Mouse (Mus musculus): ENCODE data around the gene Disc1. TPM values are rescaled to one million over a fixed set of nuclear protein-coding genes. Genes with fewer than 3 reads are reported as not detected.
A peak's percentile ranks its signal among the peaks of the same experiment; 100 is the strongest.

The Disc1 gene
- total and polyA plus RNA-seq, 3 experiments: 1.1 to 2.3 (median 2.2) TPM

DNA sequence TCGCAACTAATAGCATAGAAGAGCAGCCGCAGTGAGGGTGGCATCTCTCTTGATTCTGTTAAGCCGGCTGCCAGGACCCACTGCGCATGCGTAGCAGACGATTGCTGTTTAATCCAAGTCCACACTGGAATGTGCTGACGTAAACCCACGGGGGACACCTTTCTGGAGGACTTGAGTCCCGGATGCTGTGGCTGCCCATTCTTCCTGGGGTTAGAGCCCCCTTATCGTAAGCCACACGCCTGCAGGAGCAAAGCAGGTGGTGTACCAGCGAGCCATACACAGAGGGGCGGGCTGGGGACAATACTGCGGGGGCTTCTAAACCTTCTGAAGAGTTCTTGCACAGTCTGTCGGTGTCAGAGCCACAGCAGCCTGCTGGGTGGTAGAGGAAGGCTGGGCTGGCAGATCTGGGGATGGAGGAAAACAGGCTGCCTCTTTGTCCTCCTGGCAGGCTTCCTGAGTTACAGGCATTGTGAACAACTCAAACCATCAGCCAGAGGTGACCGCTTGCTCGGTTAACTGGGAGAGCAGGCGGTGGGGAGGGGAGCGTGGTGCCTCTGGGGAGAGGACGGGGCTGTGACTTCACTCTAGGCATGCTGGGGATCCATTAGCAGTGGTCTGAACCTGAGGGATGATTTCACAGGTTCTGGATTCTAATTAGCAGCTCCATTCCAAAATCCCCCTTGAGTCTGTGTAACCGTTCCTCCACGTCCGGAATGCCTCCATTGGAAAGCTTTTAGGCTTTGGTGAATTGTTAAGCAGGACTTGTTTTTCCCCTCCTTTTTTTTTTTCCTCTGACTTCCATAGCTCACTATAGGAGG, 200.4 kb downstream of the Disc1 start:
- H3K4me3 ChIP-seq: peak overlapping the region; percentile 52
- DNase-seq: peak; percentile 84 to 88
- H3K27ac ChIP-seq: peak overlapping the region; percentile 86
- intact Hi-C loops (cut with DNase I): no loop called here
- WGBS: 21% methylated on average over 23 of the region's 23 CpGs
- no peaks in the 10 kb centered on the region for H3K36me3 ChIP-seq (ENCODE audit: control insufficient read depth, insufficient read depth, low read length)
- peak overlapping the region; percentile 67 for H3K9ac ChIP-seq (ENCODE audit: low read depth, low read length)
- no peaks in the 10 kb centered on the region for H3K79me2 ChIP-seq (replicated peaks; ENCODE audit: control insufficient read depth, insufficient read depth, low read length)
- peaks cover 6% of the 10 kb centered on the region for H3K4me1 ChIP-seq (ENCODE audit: control insufficient read depth, insufficient read depth, low read length)
- no peaks in the 10 kb centered on the region for H3K27me3 ChIP-seq (ENCODE audit: control insufficient read depth, insufficient read depth, low read length)
- 0 out of 2 replicates have a peak, but pooled peaks have one; percentile 52 for TF ChIP-seq POLR2A (IDR thresholded peaks at IDR 0.05; ENCODE audit: insufficient read depth, low read depth, low read length)
- TF ChIP-seq CTCF (IDR thresholded peaks at IDR 0.05): no peak

GRCm38 (mm10) chr8:125255006-125255685, 201.2 kb downstream of the Disc1 start:
- Histone ChIP-seq H3K27me3 (ENCODE audit: control insufficient read depth, insufficient read depth, low read length) (no peaks in the 10 kb centered on the region), H3K79me2 (replicated peaks; ENCODE audit: control insufficient read depth, insufficient read depth, low read length) (no peaks in the 10 kb centered on the region), H3K36me3 (ENCODE audit: control insufficient read depth, insufficient read depth, low read length) (no peaks in the 10 kb centered on the region), H3K4me1 (ENCODE audit: control insufficient read depth, insufficient read depth, low read length) (peaks cover 6% of the 10 kb centered on the region), H3K9ac (ENCODE audit: low read depth, low read length) (no peak overlapping the region; the same call in 1 of the 2 replicates), H3K4me3 (peak overlapping the region; percentile 52; the same call in 1 of the 2 replicates), H3K27ac (peak overlapping the region; percentile 86)
- TF ChIP-seq CTCF (IDR thresholded peaks at IDR 0.05) (no peak), EP300 (IDR thresholded peaks at IDR 0.05; ENCODE audit: insufficient read depth, low read depth, low read length) (0 out of 2 replicates have a peak, but pooled peaks have one; percentile 15)
- 58% methylated on average over 11 of the region's 11 CpGs for WGBS
- DNase-seq: no peak
- intact Hi-C loops (cut with DNase I): no loop called here

GRCm38 (mm10) chr8:125257660-125258059, 203.7 kb downstream of the Disc1 start:
- H3K4me3 ChIP-seq: no peak overlapping the region
- no peaks in the 10 kb centered on the region for H3K79me2 ChIP-seq (replicated peaks; ENCODE audit: control insufficient read depth, insufficient read depth, low read length)
- H3K4me1 ChIP-seq (ENCODE audit: control insufficient read depth, insufficient read depth, low read length): peaks cover 6% of the 10 kb centered on the region
- no peak overlapping the region for H3K9ac ChIP-seq (ENCODE audit: low read depth, low read length)
- intact Hi-C loops (cut with DNase I): no loop called here
- 57% methylated on average over 2 of the region's 2 CpGs for WGBS
- no peaks in the 10 kb centered on the region for H3K27me3 ChIP-seq (ENCODE audit: control insufficient read depth, insufficient read depth, low read length)
- no peaks in the 10 kb centered on the region for H3K36me3 ChIP-seq (ENCODE audit: control insufficient read depth, insufficient read depth, low read length)
- TF ChIP-seq EP300 (IDR thresholded peaks at IDR 0.05; ENCODE audit: insufficient read depth, low read depth, low read length): peak; percentile 61; the same call in 1 of the 2 replicates
- no peak for TF ChIP-seq POLR2A (IDR thresholded peaks at IDR 0.05; ENCODE audit: insufficient read depth, low read depth, low read length)
- peak in 1 of 2 experiments; percentile 52 for DNase-seq
- H3K27ac ChIP-seq: no peak overlapping the region

- no peaks in the 10 kb centered on the region for H3K36me3 ChIP-seq (ENCODE audit: control insufficient read depth, insufficient read depth, low read length)
- H3K27ac ChIP-seq: no peak overlapping the region
- H3K9ac ChIP-seq (ENCODE audit: low read depth, low read length): no peak overlapping the region
- no peaks in the 10 kb centered on the region for H3K27me3 ChIP-seq (ENCODE audit: control insufficient read depth, insufficient read depth, low read length)
- H3K79me2 ChIP-seq (replicated peaks; ENCODE audit: control insufficient read depth, insufficient read depth, low read length): no peaks in the 10 kb centered on the region
- intact Hi-C loops (cut with DNase I): no loop called here
- H3K4me1 ChIP-seq (ENCODE audit: control insufficient read depth, insufficient read depth, low read length): peaks cover 6% of the 10 kb centered on the region
- TF ChIP-seq EP300 (IDR thresholded peaks at IDR 0.05; ENCODE audit: insufficient read depth, low read depth, low read length) (no peak), POLR2A (IDR thresholded peaks at IDR 0.05; ENCODE audit: insufficient read depth, low read depth, low read length) (no peak), CTCF (IDR thresholded peaks at IDR 0.05) (no peak)
- 68% methylated on average over 8 of the region's 8 CpGs for WGBS
- DNase-seq: no peak
- no peak overlapping the region for H3K4me3 ChIP-seq
These were observed 205.0 kb downstream of the Disc1 start for GRCm38 (mm10) chr8:125258806-125259500.

DNA sequence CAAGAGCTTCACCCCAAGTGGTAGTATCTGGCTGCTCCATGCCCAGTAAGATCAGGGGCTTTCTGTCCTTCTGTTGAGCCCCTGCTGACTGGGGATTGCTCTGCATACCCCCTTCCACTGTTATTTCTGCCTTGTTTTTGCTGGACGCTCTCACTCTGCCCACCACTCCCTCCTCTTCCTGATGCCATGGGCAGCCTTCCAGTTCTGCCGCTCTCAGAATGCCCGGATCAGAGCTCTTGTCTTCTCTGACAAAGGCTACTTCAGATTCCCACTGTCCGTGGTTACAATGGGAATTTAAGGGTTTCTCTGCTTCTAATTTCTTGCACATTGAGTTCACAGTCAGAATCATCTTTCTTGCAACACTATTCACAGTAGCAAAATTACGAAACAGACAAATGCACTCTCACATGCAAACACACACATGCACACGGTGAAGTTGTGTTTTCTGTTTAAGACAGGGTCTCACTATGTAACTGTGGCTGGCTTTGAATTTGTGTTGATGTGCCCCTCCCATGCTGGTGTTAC, 214.2 kb downstream of the Disc1 start:
- 35% methylated on average over 6 of the region's 6 CpGs for WGBS
- no peak for DNase-seq

More for the DNA sequence above, 214.2 kb downstream of the Disc1 start:
- intact Hi-C loops (cut with DNase I): no loop called here
- no peak overlapping the region for H3K4me3 ChIP-seq
- peaks cover 16% of the 10 kb centered on the region for H3K4me1 ChIP-seq (ENCODE audit: control insufficient read depth, insufficient read depth, low read length)
- no peak overlapping the region for H3K27ac ChIP-seq
- H3K79me2 ChIP-seq (replicated peaks; ENCODE audit: control insufficient read depth, insufficient read depth, low read length): no peaks in the 10 kb centered on the region
- TF ChIP-seq EP300 (IDR thresholded peaks at IDR 0.05; ENCODE audit: insufficient read depth, low read depth, low read length): no peak
- H3K36me3 ChIP-seq (ENCODE audit: control insufficient read depth, insufficient read depth, low read length): no peaks in the 10 kb centered on the region
- H3K9ac ChIP-seq (ENCODE audit: low read depth, low read length): no peak overlapping the region
- no peaks in the 10 kb centered on the region for H3K27me3 ChIP-seq (ENCODE audit: control insufficient read depth, insufficient read depth, low read length)

Measured in heart, adult 2 months (tissue).